Mouse (Mus musculus) megakaryocyte, embryonic 14.5 days (primary cell): ENCODE data around the gene Ppt2. TPM values are rescaled to one million over a fixed set of nuclear protein-coding genes. Genes with fewer than 3 reads are reported as not detected.

ENCODE experiments used
- H3K27me3 ChIP-seq: replicated peaks from 2 replicates; pipeline ENCODE3; 2012; ENCODE audit warnings: inconsistent platforms
- H3K36me3 ChIP-seq: replicated peaks from 2 replicates; pipeline ENCODE3; 2012; ENCODE audit warnings: low read length, inconsistent platforms, mixed read lengths
- H3K4me1 ChIP-seq: 2 replicates; pipeline ENCODE4 v1.6.1; 2012; ENCODE audit warnings: inconsistent platforms
- H3K4me3 ChIP-seq: replicated peaks from 2 replicates; pipeline ENCODE3; 2012; ENCODE audit warnings: moderate library complexity, mild to moderate bottlenecking, inconsistent platforms
- H3K9me3 ChIP-seq: 2 replicates; pipeline ENCODE4 v1.6.1; 2012; ENCODE audit warnings: inconsistent platforms
- FLI1 ChIP-seq: IDR thresholded peaks from 2 replicates; pipeline ENCODE4 v1.6.1; 2012; ENCODE audit warnings: low read length, inconsistent platforms, mixed read lengths
- GATA1 ChIP-seq: IDR thresholded peaks from 3 replicates; pipeline ENCODE4 v1.6.1; 2012; ENCODE audit warnings: mixed read lengths, low read length, inconsistent platforms, borderline replicate concordance
- polyA plus RNA-seq: library from polyadenylated mRNA; stranded (reverse); fragments of >175 nt; gene quantifications from 2 replicates; pipeline ENCODE4 v1.2.3, GENCODE M21; 2012; ENCODE audit warnings: low replicate concordance; ENCODE audit not compliant: insufficient read depth

Gene Ppt2
- polyA plus RNA-seq, 1 experiment, result 74.9 TPM

- Histone ChIP-seq H3K4me1 (peaks cover 68% of the 10 kb centered on the region), H3K36me3 (peaks cover 49% of the 10 kb centered on the region), H3K27me3 (no peaks in the 10 kb centered on the region), H3K4me3 (peak within 1 kb of the TSS; percentile 99), H3K9me3 (no peaks in the 10 kb centered on the region)
- TF ChIP-seq GATA1 (no peak), FLI1 (no peak)
These were observed 24.8 kb downstream of the Ppt2 start, which contains the start of gene Rnf5 for GRCm38 (mm10) chr17:34603375-34604060. Rnf5 (minus strand) TSS chr17:34603690.

DNA sequence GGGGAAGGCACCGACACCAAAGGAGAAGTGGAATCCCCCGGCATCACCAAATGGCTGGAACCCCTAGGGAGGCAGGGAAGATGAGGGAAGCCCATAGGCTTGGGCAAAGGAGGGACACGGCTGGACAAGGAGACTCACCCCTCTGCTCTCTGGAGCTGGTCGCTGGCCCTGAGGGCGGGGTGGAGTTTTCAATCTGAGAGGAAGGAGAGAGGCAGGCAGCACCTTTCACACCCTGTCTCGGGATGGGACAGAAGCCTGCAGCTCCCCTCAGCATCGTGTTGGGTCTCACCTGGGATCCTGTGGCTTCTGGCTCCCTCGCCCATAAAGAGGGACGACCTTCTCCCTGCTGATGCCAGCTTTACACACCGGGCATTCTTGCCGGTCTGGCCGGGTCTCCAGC is 26.5 kb downstream of the Ppt2 start:
- Histone ChIP-seq H3K4me1 (peaks cover 61% of the 10 kb centered on the region), H3K4me3 (peak overlapping the region; percentile 42), H3K36me3 (peaks cover 37% of the 10 kb centered on the region), H3K27me3 (no peaks in the 10 kb centered on the region), H3K9me3 (no peaks in the 10 kb centered on the region)
- TF ChIP-seq FLI1 (no peak), GATA1 (no peak)

- peaks cover 58% of the 10 kb centered on the region for H3K4me1 ChIP-seq
- TF ChIP-seq GATA1 (no peak), FLI1 (no peak)
- H3K4me3 ChIP-seq, result no peak overlapping the region
- peaks cover 56% of the 10 kb centered on the region for H3K36me3 ChIP-seq
- no peaks in the 10 kb centered on the region for H3K9me3 ChIP-seq
- H3K27me3 ChIP-seq, result no peaks in the 10 kb centered on the region
These were observed 28.4 kb downstream of the Ppt2 start for GRCm38 (mm10) chr17:34599891-34600290.

DNA sequence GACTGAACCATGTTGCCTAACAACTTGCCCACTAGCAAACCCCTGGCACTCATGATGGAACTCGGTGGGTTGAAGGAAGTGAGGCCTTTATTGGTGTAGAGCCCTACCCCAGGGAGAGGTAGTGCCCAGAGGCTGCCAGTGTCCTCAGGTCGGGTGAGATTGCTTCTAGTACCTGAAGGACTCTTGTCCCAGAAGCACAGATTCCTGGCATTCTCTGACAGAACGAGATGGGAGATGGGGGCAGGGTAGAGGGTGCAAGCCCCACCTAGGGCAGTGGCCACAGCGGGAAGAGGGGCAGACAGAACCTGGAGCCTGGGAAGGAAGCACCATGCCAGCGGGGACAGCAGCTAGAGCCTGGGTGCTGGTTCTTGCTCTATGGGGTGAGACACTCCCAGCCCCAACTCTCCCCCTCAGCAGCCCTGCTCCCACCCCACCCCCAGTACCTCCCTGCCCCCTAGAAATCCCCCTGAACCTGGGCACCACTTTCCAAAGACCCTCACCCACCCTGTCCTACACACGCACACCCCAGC is 30.7 kb downstream of the Ppt2 start, which contains the start of gene Ager:
Ager (plus strand) TSS at position 297 of the 530 bp plus-strand sequence.
- TF ChIP-seq GATA1 (no peak), FLI1 (no peak)
- H3K27me3 ChIP-seq, result no peaks in the 10 kb centered on the region
- H3K4me3 ChIP-seq, result no peak within 1 kb of the TSS
- no peaks in the 10 kb centered on the region for H3K9me3 ChIP-seq
- H3K4me1 ChIP-seq, result peaks cover 67% of the 10 kb centered on the region
- H3K36me3 ChIP-seq, result peaks cover 74% of the 10 kb centered on the region

DNA sequence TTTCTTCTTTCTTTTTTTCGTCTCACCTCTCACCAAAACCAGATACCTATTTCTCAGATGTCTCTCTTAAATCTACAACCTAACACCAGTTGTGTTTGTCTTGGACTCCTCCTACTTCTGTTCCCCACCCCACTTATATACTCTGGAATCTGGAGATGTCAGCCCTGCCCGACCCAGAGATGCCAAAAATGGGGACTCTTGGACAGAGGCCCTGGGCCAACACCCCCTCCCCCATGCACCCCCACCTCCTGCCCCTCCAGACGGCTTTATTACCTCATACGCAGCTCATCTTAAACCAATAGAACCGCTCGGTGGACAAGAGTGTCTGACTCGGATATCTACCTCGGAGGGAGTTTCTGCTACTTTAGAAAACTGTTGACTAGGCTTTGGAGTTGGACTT is 32.2 kb downstream of the Ppt2 start:
- H3K4me3 ChIP-seq, result no peak overlapping the region
- TF ChIP-seq GATA1 (no peak), FLI1 (no peak)
- H3K27me3 ChIP-seq, result no peaks in the 10 kb centered on the region
- H3K9me3 ChIP-seq, result no peaks in the 10 kb centered on the region
- peaks cover 62% of the 10 kb centered on the region for H3K36me3 ChIP-seq
- peaks cover 62% of the 10 kb centered on the region for H3K4me1 ChIP-seq

DNA sequence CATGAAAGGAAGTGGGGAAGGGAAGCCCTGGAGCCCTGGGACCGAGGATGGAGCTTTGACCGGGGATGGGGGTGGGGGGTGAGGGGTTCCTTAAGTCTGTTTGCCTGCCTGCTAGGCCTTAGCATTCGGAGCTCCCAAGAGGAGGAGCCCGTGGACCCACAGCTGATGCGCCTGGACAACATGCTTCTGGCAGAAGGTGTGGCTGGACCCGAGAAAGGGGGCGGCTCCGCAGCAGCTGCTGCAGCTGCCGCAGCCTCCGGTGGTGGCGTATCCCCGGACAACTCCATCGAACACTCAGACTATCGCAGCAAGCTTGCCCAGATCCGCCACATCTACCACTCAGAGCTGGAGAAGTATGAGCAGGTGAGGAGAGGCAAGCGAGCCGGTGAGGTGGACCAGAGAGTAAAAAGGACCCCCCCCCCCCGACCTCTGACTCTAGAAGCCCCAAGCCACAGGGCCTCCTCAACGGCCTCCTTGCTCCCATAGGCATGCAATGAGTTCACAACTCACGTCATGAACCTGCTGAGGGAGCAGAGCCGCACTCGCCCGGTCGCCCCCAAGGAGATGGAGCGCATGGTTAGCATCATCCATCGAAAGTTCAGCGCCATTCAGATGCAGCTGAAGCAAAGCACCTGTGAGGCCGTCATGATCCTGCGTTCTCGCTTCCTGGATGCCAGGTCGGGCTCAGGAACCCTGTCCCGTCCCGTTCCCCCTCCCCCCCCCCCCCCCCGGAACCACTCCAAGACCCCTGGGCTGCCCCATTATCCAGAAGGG is 34.4 kb downstream of the Ppt2 start:
- TF ChIP-seq FLI1 (no peak), GATA1 (no peak)
- H3K36me3 ChIP-seq, result peaks cover 42% of the 10 kb centered on the region
- peaks cover 68% of the 10 kb centered on the region for H3K4me1 ChIP-seq
- H3K27me3 ChIP-seq, result no peaks in the 10 kb centered on the region
- peak overlapping the region; percentile 94 for H3K4me3 ChIP-seq
- no peaks in the 10 kb centered on the region for H3K9me3 ChIP-seq

- H3K27me3 ChIP-seq, result no peaks in the 10 kb centered on the region
- H3K9me3 ChIP-seq, result no peaks in the 10 kb centered on the region
- no peak for TF ChIP-seq GATA1
- TF ChIP-seq FLI1, result no peak
- peaks cover 39% of the 10 kb centered on the region for H3K36me3 ChIP-seq
- peaks cover 73% of the 10 kb centered on the region for H3K4me1 ChIP-seq
- H3K4me3 ChIP-seq, result peak overlapping the region; percentile 94
These were observed 35.4 kb downstream of the Ppt2 start for GRCm38 (mm10) chr17:34592581-34593549.

- H3K4me1 ChIP-seq, result peaks cover 72% of the 10 kb centered on the region
- H3K4me3 ChIP-seq, result peak overlapping the region; percentile 94
- peaks cover 38% of the 10 kb centered on the region for H3K36me3 ChIP-seq
- H3K27me3 ChIP-seq, result no peaks in the 10 kb centered on the region
- TF ChIP-seq FLI1, result no peak
- TF ChIP-seq GATA1, result no peak
- H3K9me3 ChIP-seq, result no peaks in the 10 kb centered on the region
These were observed 36.3 kb downstream of the Ppt2 start for GRCm38 (mm10) chr17:34591994-34592375.
